In the genomic region with DNA sequence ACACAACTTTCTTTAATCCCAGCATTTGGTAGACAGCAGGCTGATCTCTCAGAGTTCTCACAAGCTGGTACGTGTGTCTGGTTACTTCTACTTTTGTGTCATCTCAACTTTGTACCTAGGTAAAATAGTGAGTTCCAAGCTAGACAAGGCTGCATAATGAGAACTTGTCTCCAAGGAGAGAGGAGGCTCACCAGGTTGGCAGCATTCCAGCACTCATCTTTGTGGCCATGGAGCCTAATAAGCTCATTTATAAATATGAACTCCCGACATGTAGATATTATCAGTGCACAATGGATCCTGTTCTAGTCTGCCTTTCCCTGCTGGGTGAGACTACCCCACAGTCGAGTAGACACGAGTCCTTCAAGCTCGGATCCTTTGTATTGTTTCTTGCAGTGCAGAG, we compare ENCODE assay signal across 10 mouse cellular contexts. TPM values are rescaled to one million over a fixed set of nuclear protein-coding genes. Genes with fewer than 3 reads are reported as not detected.
DNase-seq lines count a peak whose midpoint lies in the region; ATAC-seq and TF ChIP-seq lines count a peak whose summit lies in the region.
"Had no signal": no experiment of that assay in that cellular context is flagged by ENCODE, and none has a peak within 500 bp of the region (broad histone marks: within the 10 kb centered on the region; RNA-seq: fewer than 3 reads in every experiment).

No protein-coding gene starts in this region.

- ATAC-seq in heart, embryonic 13.5 days (ENCODE audit: extremely low read depth, insufficient number of reproducible peaks, low FRiP score, low TSS enrichment): no peak
- ATAC-seq in hindbrain, embryonic 11.5 days (ENCODE audit: low FRiP score): no peak
- no peak for ATAC-seq in erythroid progenitor cell, adult 5-6 weeks (replicated peaks; ENCODE audit: low FRiP score, poor library complexity, severe bottlenecking)

- peak overlapping the region; percentile 95 for H3K9ac ChIP-seq in heart, embryonic 13.5 days
- H3K9ac ChIP-seq in hindbrain, embryonic 11.5 days (ENCODE audit: low read depth, low read length): no peak overlapping the region

- H3K4me3 ChIP-seq in heart, embryonic 13.5 days: peak overlapping the region; percentile 95
- peak overlapping the region; percentile 96; the same call in 1 of the 2 replicates for H3K4me3 ChIP-seq in bone marrow macrophage, adult 2 months (ENCODE audit: insufficient read depth, low read length)
- peak overlapping the region; percentile 91; the same call in 1 of the 2 replicates for H3K4me3 ChIP-seq in hindbrain, embryonic 11.5 days (ENCODE audit: low read depth, low read length)
- H3K4me3 ChIP-seq in midbrain, embryonic 10.5 days: peak overlapping the region; percentile 95

- H3K27ac ChIP-seq in heart, embryonic 13.5 days (replicated peaks): peak overlapping the region; percentile 94; the same call in 1 of the 2 replicates
- H3K27ac ChIP-seq in bone marrow macrophage, adult 2 months (ENCODE audit: insufficient read depth, low read depth, low read length): no peak overlapping the region
- H3K27ac ChIP-seq in hindbrain, embryonic 11.5 days (ENCODE audit: low read depth, low read length): no peak overlapping the region
- no peak overlapping the region for H3K27ac ChIP-seq in midbrain, embryonic 10.5 days (replicated peaks)

- TF ChIP-seq CTCF in bone marrow macrophage, adult 2 months (IDR thresholded peaks at IDR 0.05; ENCODE audit: low read depth, low read length): no peak

- DNase-seq in heart, adult 8-10 months (ENCODE audit: low spot score): no peak
- no peak for DNase-seq in hindbrain, embryonic 11.5 days (ENCODE audit: low spot score)
- DNase-seq in midbrain, embryonic 10.5 days (ENCODE audit: low spot score): no peak
- no peak for DNase-seq in MN1 (ENCODE audit: low spot score)
- DNase-seq in lung, postnatal 36 days: no peak

- peak overlapping the region; percentile 90 for H3K4me2 ChIP-seq in heart, embryonic 13.5 days
- peak overlapping the region; percentile 82; the same call in 1 of the 2 replicates for H3K4me2 ChIP-seq in hindbrain, embryonic 11.5 days (replicated peaks; ENCODE audit: low read depth, low read length)

- no peaks in the 10 kb centered on the region for H3K27me3 ChIP-seq in heart, embryonic 13.5 days (replicated peaks)
- H3K27me3 ChIP-seq in hindbrain, embryonic 11.5 days (ENCODE audit: control insufficient read depth, insufficient read depth, low read length): no peaks in the 10 kb centered on the region
- H3K27me3 ChIP-seq in midbrain, embryonic 10.5 days (ENCODE audit: low read depth, poor library complexity, severe bottlenecking): no peaks in the 10 kb centered on the region
- H3K27me3 ChIP-seq: CH12.LX had no signal

- H3K36me3 ChIP-seq in heart, embryonic 13.5 days: peaks cover 82% of the 10 kb centered on the region
- H3K36me3 ChIP-seq in hindbrain, embryonic 11.5 days (ENCODE audit: control insufficient read depth, insufficient read depth, low read length): 0 out of 2 replicates have a peak, but pooled peaks cover 5% of the 10 kb centered on the region
- H3K36me3 ChIP-seq in midbrain, embryonic 10.5 days: peaks cover 79% of the 10 kb centered on the region

- peaks cover 45% of the 10 kb centered on the region for H3K4me1 ChIP-seq in heart, embryonic 13.5 days
- peaks cover 18% of the 10 kb centered on the region for H3K4me1 ChIP-seq in bone marrow macrophage, adult 2 months (ENCODE audit: control insufficient read depth, insufficient read depth, low read length)
- no peaks in the 10 kb centered on the region for H3K4me1 ChIP-seq in hindbrain, embryonic 11.5 days (replicated peaks; ENCODE audit: control insufficient read depth, insufficient read depth, low read length)
- peaks cover 33% of the 10 kb centered on the region for H3K4me1 ChIP-seq in midbrain, embryonic 10.5 days

- H3K9me3 ChIP-seq in heart, embryonic 13.5 days: no peaks in the 10 kb centered on the region
- H3K9me3 ChIP-seq in hindbrain, embryonic 11.5 days (ENCODE audit: control insufficient read depth, low read length): no peaks in the 10 kb centered on the region
- H3K9me3 ChIP-seq in midbrain, embryonic 10.5 days (replicated peaks): no peaks in the 10 kb centered on the region

- TF ChIP-seq POLR2A in bone marrow macrophage, adult 2 months (IDR thresholded peaks at IDR 0.05; ENCODE audit: borderline replicate concordance, low read depth, low read length): no peak

- WGBS in heart, embryonic 13.5 days: 67% methylated on average over 5 of the region's 5 CpGs
- WGBS in hindbrain, embryonic 11.5 days: 73% methylated on average over 5 of the region's 5 CpGs
- WGBS in midbrain, embryonic 10.5 days: 85% methylated on average over 5 of the region's 5 CpGs

RNA-seq across cellular contexts. Expression of a gene that starts 1.5 kb away (rescaled TPM):
- 22.6 and 23.1 TPM in 2 replicates for polyA plus RNA-seq in heart, embryonic 13.5 days (2015; fragmentation: Nextera tagmentation; extraction: Ambion mirVana)
- 10 to 100 TPM in 3 of 4 experiments, 1 to 10 TPM in 1; 9.8 to 12.9 (median 10.6) TPM for total RNA-seq in heart, adult 8-10 months (2022)
- polyA plus RNA-seq in bone marrow macrophage, adult 2 months (2012; ENCODE audit: insufficient read depth, insufficient read length, missing spikeins): 18.9 and 20.8 TPM in 2 replicates
- 33.4 and 40.9 TPM in 2 replicates for polyA plus RNA-seq in hindbrain, embryonic 11.5 days (2014; fragmentation: Nextera tagmentation; extraction: Ambion mirVana)
- polyA plus RNA-seq in midbrain, embryonic 10.5 days (2016; fragmentation: Nextera tagmentation; extraction: Ambion mirVana): 46.8 and 52.2 TPM in 2 replicates
- 12.6 and 13.4 TPM in 2 replicates for total RNA-seq in erythroid progenitor cell, adult 5-6 weeks (2015; ENCODE audit: low replicate concordance)
- total RNA-seq in erythroid progenitor cell, adult 5-6 weeks (2017; ENCODE audit: low replicate concordance): 17.5 and 20.0 TPM in 2 replicates

RNA-seq across cellular contexts. Expression of a gene that starts 7.3 kb away (rescaled TPM):
- 105 and 117 TPM in 2 replicates for polyA plus RNA-seq in heart, embryonic 13.5 days (2015; fragmentation: Nextera tagmentation; extraction: Ambion mirVana)
- 100 to 1,000 TPM; 100 to 119 (median 114) TPM for total RNA-seq in heart, adult 8-10 months (2022)
- polyA plus RNA-seq in bone marrow macrophage, adult 2 months (2012; ENCODE audit: insufficient read depth, insufficient read length, missing spikeins): 20.1 and 24.1 TPM in 2 replicates
- 87.4 and 96.7 TPM in 2 replicates for polyA plus RNA-seq in hindbrain, embryonic 11.5 days (2014; fragmentation: Nextera tagmentation; extraction: Ambion mirVana)
- 116 and 131 TPM in 2 replicates for polyA plus RNA-seq in midbrain, embryonic 10.5 days (2016; fragmentation: Nextera tagmentation; extraction: Ambion mirVana)
- 3.4 and 8.6 TPM in 2 replicates for total RNA-seq in erythroid progenitor cell, adult 5-6 weeks (2015; ENCODE audit: low replicate concordance)
- total RNA-seq in erythroid progenitor cell, adult 5-6 weeks (2017; ENCODE audit: low replicate concordance): 18.7 and 49.0 TPM in 2 replicates

RNA-seq across cellular contexts. Expression of a gene that starts 17.6 kb away (rescaled TPM):
- 114 and 123 TPM in 2 replicates for polyA plus RNA-seq in heart, embryonic 13.5 days (2015; fragmentation: Nextera tagmentation; extraction: Ambion mirVana)
- 100 to 1,000 TPM; 112 to 142 (median 128) TPM for total RNA-seq in heart, adult 8-10 months (2022)
- polyA plus RNA-seq in bone marrow macrophage, adult 2 months (2012; ENCODE audit: insufficient read depth, insufficient read length, missing spikeins): 32.1 and 32.3 TPM in 2 replicates
- 105 and 107 TPM in 2 replicates for polyA plus RNA-seq in hindbrain, embryonic 11.5 days (2014; fragmentation: Nextera tagmentation; extraction: Ambion mirVana)
- polyA plus RNA-seq in midbrain, embryonic 10.5 days (2016; fragmentation: Nextera tagmentation; extraction: Ambion mirVana): 98.5 and 115 TPM in 2 replicates
- 20.5 and 24.3 TPM in 2 replicates for total RNA-seq in erythroid progenitor cell, adult 5-6 weeks (2015; ENCODE audit: low replicate concordance)
- 14.2 and 30.1 TPM in 2 replicates for total RNA-seq in erythroid progenitor cell, adult 5-6 weeks (2017; ENCODE audit: low replicate concordance)

RNA-seq across cellular contexts. Expression of a gene that starts 18.5 kb away (rescaled TPM):
- 582 and 610 TPM in 2 replicates for polyA plus RNA-seq in heart, embryonic 13.5 days (2015; fragmentation: Nextera tagmentation; extraction: Ambion mirVana)
- total RNA-seq in heart, adult 8-10 months (2022): 100 to 1,000 TPM; 261 to 279 (median 274) TPM
- 295 and 301 TPM in 2 replicates for polyA plus RNA-seq in bone marrow macrophage, adult 2 months (2012; ENCODE audit: insufficient read depth, insufficient read length, missing spikeins)
- 610 and 623 TPM in 2 replicates for polyA plus RNA-seq in hindbrain, embryonic 11.5 days (2014; fragmentation: Nextera tagmentation; extraction: Ambion mirVana)
- 633 and 659 TPM in 2 replicates for polyA plus RNA-seq in midbrain, embryonic 10.5 days (2016; fragmentation: Nextera tagmentation; extraction: Ambion mirVana)
- 118 and 138 TPM in 2 replicates for total RNA-seq in erythroid progenitor cell, adult 5-6 weeks (2015; ENCODE audit: low replicate concordance)
- total RNA-seq in erythroid progenitor cell, adult 5-6 weeks (2017; ENCODE audit: low replicate concordance): 107 and 109 TPM in 2 replicates

RNA-seq across cellular contexts. Expression of a gene that starts 26.6 kb away (rescaled TPM):
- 0.06 and 0.28 TPM in 2 replicates for polyA plus RNA-seq in heart, embryonic 13.5 days (2015; fragmentation: Nextera tagmentation; extraction: Ambion mirVana)
- under 1 TPM; 0.62 to 0.82 (median 0.63) TPM for total RNA-seq in heart, adult 8-10 months (2022)
- not detected in 2 replicates for polyA plus RNA-seq in bone marrow macrophage, adult 2 months (2012; ENCODE audit: insufficient read depth, insufficient read length, missing spikeins)
- not detected in 2 replicates for polyA plus RNA-seq in hindbrain, embryonic 11.5 days (2014; fragmentation: Nextera tagmentation; extraction: Ambion mirVana)
- polyA plus RNA-seq in midbrain, embryonic 10.5 days (2016; fragmentation: Nextera tagmentation; extraction: Ambion mirVana): not detected in 2 replicates
- total RNA-seq in erythroid progenitor cell, adult 5-6 weeks (2015; ENCODE audit: low replicate concordance): not detected in 2 replicates
- total RNA-seq in erythroid progenitor cell, adult 5-6 weeks (2017; ENCODE audit: low replicate concordance): not detected in 2 replicates
- total RNA-seq: granulocyte monocyte progenitor cell, adult 5-6 weeks had no signal
